Mouse (Mus musculus) cerebellum, postnatal 36 days (tissue): Measurements from ENCODE around the gene Cog5.
"Not testable (repeated sequence)": the region's sequence is repeated elsewhere in the genome, so short reads cannot be mapped to it uniquely, and the experiment has no call there.

Experiments used
- DNase-seq, 2 experiments: peaks; one replicate each; pipeline ENCODE4 v3.0.0; 2021 to 2022; ENCODE audit warnings: mixed read lengths in 2 of 2

Cog5 gene

GRCm38 (mm10) chr12:31654197-31654964, at the start of gene Cog5, which contains the start of gene Dus4l:
Gene Cog5, plus strand, starts transcription at chr12:31654869.
Gene Dus4l, minus strand, starts transcription at chr12:31654826.
- peak; percentile 97 to 99 for DNase-seq

GRCm38 (mm10) chr12:31604894-31605293, 49.8 kb upstream of the Cog5 start:
- DNase-seq: peak; percentile 8 to 22

- DNase-seq: no peak
Measured at GRCm38 (mm10) chr12:31608138-31608537, 46.5 kb upstream of the Cog5 start.

- no peak for DNase-seq
Measured at GRCm38 (mm10) chr12:31613353-31613752, 41.3 kb upstream of the Cog5 start.

GRCm38 (mm10) chr12:31620106-31620505, 34.6 kb upstream of the Cog5 start:
- DNase-seq: no peak

DNA sequence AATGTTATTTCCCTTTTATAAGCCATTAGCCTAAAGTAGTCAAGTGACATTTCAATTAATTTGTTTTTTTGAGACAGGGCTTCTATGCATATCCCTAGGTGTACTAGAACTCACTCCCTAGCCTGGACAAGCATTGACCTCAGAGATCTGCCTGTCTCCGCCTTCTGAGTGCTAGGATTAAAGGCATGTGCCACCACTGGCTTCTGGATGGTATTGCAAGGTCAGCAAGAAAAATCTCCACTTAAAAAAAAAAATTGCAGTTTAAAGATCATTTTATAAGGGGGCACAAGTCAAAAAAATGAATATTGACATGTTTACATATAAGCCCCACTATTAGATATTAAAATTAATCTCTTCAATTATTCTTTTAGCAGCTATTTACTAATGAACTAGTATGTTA, 29.7 kb upstream of the Cog5 start:
- no peak for DNase-seq

- DNase-seq: not testable (repeated sequence)
Measured at GRCm38 (mm10) chr12:31628396-31628795, 26.3 kb upstream of the Cog5 start.

DNA sequence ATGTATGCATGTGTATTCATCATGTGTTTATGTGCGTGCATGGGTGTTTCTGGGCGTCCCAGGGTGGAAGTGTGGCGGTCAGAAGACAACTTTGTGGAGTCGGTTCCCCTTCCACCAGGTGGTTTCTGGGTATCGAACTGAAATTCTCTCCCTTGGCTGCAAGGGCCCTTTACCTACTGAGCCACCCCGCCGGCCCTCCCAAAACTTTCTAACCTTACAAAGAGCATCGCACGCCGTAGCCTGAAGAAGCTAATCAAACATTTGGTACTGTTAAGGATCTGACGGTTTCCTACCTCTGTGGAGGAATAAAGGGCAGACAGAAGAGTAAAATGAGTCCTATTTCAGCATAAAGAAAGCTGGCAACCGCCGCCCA, 20.7 kb upstream of the Cog5 start:
- DNase-seq: peak in 1 of 2 experiments; percentile 21

GRCm38 (mm10) chr12:31634343-31635239, 20.1 kb upstream of the Cog5 start, which contains the start of gene Bcap29:
Gene Bcap29, minus strand, starts transcription at chr12:31634658.
- peak; percentile 74 to 85 for DNase-seq

DNA sequence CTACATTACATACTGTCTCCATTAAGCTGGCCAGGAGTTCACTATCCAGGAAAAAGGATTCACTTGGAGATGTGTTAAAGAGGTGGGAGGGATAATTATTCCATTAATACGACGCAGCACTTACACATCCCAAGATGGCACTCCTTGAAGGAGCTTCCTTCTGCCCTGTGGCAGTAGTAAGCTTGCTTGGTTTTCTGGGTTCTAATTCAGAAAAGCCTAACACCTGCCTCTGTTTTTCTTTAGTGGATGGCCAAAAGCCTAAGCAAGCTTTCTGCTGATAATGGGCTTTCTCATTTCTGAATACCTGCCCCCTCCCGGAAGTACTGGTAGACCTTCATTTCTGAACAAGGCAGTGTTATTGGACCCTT, 19.4 kb upstream of the Cog5 start:
- DNase-seq: no peak

DNA sequence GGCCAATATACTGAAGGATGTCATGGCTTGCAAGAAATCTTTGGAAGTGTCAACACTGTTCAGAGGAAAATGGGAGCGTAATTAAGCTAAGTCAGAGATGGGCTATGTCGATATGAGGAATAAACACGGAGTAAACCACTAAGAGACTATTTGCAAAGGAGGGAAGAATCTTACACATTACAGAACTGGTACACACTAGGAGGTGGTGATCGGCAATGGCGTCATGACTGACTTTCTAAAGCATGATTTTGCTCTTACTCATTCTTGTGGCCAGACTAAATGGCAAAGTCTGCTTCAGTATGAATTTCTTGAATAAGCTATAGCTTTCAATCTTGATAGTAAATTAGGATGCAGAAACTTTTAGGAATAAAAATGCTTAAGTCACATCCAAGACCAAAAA, 1.1 kb upstream of the Cog5 start:
- DNase-seq: no peak

GRCm38 (mm10) chr12:31654965-31655477, 352 bp downstream of the Cog5 start:
- no peak for DNase-seq

DNA sequence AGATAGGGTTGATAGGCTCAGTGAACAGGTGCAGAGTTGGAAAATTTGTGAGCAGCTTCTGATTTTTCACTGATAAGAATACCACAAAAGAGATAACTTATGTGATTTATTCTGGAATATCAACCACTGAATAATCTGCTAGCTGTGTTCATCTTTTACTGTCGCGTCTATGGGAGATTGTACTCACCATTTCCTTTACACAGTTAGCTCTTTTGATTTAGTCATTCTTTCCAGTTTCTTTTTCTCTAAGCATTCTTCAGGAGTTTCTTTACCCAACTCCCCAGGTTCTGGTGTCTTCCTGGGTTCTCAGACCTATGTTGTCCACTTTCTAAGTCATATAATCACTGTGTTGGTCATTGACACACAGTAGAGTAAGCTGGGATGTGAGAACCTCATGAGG, 2.2 kb downstream of the Cog5 start:
- DNase-seq: no peak

GRCm38 (mm10) chr12:31665999-31666398, 11.3 kb downstream of the Cog5 start:
- DNase-seq: no peak

GRCm38 (mm10) chr12:31667187-31667586, 12.5 kb downstream of the Cog5 start:
- DNase-seq: no peak

GRCm38 (mm10) chr12:31686679-31687078, 32.0 kb downstream of the Cog5 start:
- DNase-seq: no peak

DNA sequence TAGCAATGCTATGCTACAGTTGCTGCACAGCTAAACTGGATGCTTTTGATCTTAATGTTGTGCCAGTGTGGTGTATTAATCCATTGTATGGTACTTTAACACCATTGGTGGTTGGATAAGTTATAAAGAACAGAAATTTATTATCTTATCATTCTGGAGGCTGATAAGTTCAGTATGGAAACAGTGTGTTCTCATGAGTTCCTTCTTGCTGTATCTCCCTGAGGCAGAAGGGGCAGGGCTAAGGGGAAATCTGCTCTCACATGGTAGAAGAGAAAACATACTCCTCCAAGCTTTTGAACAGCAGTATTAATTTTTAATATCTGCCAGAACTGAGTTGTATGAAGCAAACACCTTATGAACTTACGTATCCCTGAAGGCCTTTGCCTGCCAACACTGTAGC, 38.6 kb downstream of the Cog5 start:
- no peak for DNase-seq

DNA sequence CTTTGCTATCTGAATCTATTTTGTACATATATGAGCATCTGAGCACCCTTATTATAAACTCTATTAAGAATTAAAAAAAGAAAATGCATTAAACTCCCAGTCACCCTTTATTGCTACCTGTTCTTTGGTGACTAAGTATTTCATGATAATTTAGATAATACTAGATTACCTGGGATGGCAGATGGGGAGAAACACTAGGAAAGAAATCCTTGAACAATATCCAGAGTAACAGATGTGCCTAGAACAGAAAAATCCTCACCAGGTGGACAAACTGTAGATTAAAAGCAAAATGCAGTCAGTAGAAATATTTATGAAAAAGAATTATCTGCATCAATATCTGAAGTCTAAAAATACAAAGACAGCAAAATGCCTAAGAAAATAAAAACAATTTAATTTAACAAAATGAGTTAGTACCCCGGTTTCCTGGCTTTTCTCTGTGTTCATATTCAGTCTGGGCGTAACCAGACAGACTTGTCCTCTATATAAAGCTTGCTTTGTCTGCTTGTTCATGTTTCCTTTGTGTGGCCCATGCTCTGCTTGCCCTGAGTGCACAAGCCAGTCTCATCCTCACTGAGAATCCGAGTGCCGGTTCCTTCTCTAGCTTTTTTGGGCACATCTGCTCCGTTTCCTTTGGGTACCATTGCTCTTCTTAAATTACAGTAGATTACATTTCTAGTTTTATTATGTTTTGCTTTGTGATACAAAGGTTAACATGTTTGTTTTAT, 46.1 kb downstream of the Cog5 start:
- DNase-seq: no peak

DNA sequence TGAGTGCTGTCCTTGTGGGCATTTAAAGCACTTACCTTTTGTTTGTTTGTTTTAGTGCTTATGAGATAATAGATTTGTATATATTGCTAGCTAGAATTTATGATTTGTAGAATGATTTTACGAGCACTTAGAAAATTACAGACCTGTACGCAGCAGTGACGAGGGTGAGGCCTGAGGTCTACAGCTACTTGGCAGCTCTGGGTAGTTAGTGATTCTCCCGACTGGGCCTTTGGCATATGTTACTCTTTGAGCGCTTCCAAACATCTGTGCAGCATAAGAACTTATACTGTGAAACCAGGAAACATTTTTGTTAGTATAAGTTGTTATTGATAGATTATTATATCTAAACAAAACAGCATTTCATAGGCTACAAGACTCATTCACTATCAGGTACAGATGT, 46.7 kb downstream of the Cog5 start:
- DNase-seq: no peak

- no peak for DNase-seq
Measured at GRCm38 (mm10) chr12:31703904-31704303, 49.2 kb downstream of the Cog5 start.

DNA sequence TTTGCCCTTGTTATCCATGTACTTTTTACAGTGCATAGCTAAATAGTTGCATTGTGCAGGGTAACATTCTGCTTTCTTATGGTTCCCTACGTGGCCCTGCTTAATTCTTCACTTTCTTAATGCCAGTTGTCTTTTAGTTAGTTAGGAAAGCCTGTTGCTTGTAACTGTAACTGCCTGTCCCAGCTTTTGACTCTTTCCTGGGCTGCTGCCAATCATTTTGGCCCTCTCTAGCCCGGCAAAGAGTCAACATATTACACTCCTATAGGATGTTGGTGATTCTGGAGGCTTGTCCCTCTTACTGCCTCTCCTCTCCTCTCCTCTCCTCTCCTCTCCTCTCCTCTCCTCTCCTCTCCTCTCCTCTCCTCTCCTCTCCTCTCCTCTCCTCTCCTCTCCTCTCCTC, 51.5 kb downstream of the Cog5 start:
- DNase-seq: peak in 1 of 2 experiments; percentile 31

DNA sequence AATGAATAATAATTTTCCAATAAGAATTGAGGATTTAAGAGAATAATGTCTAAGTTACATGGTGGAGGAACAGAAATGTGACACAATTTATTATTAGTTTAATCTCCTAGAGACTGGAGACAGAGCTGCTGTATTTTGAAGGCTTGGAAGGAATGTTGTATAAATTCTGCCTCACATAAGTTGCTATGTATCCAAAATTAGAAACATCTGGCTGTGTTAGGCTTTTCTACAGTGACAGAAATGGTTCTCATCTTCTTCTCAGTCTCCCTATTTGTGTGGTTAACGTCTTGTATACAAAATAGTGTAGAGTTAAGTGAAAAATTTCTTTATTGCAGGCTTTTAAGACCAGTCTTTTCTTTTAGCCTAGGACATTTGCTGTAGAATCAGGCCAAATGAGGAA, 52.9 kb downstream of the Cog5 start:
- no peak for DNase-seq

DNA sequence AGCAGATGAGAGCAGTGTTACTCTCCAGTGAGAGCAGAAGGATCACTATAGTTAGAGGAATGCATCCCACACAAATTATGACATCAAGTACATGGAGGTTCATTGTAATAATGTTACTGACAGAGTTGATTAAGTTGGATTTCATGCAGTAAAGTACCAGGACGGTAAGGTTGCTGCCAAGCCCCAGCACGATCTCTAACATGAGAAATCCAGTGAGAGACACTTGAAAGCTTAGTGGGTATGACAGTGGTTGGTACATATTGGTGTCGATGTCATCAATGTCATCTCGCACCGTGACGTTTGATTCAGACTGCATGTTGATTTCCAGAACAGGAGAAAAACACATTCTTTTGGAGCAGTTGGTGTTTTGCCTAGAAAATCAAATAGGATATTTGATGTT, 55.0 kb downstream of the Cog5 start:
- no peak for DNase-seq
